Comparison of ENCODE assay signal across 8 mouse cellular contexts in the genomic region with DNA sequence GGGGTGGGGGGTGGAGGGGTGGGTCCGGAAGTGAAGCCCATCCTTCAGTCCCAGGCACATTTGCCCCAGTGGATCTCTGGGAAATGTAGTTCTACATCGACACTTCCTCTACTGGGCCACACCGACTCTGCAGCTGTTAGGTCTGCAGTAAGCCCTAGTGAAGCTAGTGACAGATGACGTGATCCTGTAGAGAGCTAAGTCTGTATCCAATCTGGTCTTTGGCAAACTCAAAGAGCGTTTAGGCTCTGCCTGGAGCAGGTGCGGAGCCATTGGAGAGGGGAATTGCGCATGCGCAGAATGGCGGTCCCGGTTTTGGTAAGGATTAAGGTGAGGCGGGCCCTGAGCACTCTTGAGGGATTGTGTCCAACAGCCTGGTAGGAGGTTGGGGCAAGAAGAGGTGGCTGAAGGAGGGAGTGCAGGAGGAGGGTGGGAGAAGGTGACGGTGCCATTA. TPM values are rescaled to one million over a fixed set of nuclear protein-coding genes. Genes with fewer than 3 reads are reported as not detected.
A peak's percentile ranks its signal among the peaks of the same experiment; 100 is the strongest.
DNase-seq lines count a peak whose midpoint lies in the region; ATAC-seq and TF ChIP-seq lines count a peak whose summit lies in the region.

A gene (plus strand): TSS at position 102 of the 451 bp plus-strand sequence.

- H3K27ac ChIP-seq in MEL (ENCODE audit: control insufficient read depth, low read depth, low read length): peak within 1 kb of the TSS; percentile 91
- peak within 1 kb of the TSS; percentile 79 for H3K27ac ChIP-seq in forebrain, postnatal 0 days (ENCODE audit: low read depth, low read length)
- H3K27ac ChIP-seq in layer of hippocampus, adult 2 months: peak within 1 kb of the TSS; percentile 92

- TF ChIP-seq POLR2A in MEL (IDR thresholded peaks at IDR 0.05; ENCODE audit: control insufficient read depth in 1 of 2, insufficient read depth in 1 of 2, low read depth in 1 of 2, low read length in 2 of 2, poor library complexity in 1 of 2): peak in 1 of 2 experiments; percentile 71; a peak in 2 of 4 replicates
- peak; percentile 19; the same call in 1 of the 2 replicates for TF ChIP-seq POLR2A in lung, adult 2 months (IDR thresholded peaks at IDR 0.05; ENCODE audit: borderline replicate concordance, extremely low read depth, low read depth, low read length)

- peak; percentile 94 for DNase-seq in MEL (ENCODE audit: low read depth, low spot score)
- peak; percentile 92 to 94 for DNase-seq in cerebellum, adult 18-20 months
- DNase-seq in forebrain, postnatal 0 days: peak; percentile 97
- peak; percentile 89 for DNase-seq in heart, postnatal 4 days
- DNase-seq in layer of hippocampus, adult 2 months (ENCODE audit: low spot score in 2 of 2): peak; percentile 91 to 93
- DNase-seq in lung, adult 2 months: peak; percentile 93
- peak; percentile 87 for DNase-seq in testis, postnatal 14 days (ENCODE audit: low spot score)

- no peak; a peak in 1 of 4 replicates for TF ChIP-seq EP300 in MEL (IDR thresholded peaks at IDR 0.05; ENCODE audit: low read depth in 1 of 2, low read length in 2 of 2)

- H3K9me3 ChIP-seq in MEL (replicated peaks; ENCODE audit: insufficient read depth, low read length): no peaks in the 10 kb centered on the region
- no peaks in the 10 kb centered on the region for H3K9me3 ChIP-seq in forebrain, postnatal 0 days (ENCODE audit: low read length)

- no peak for TF ChIP-seq RAD21 in MEL (IDR thresholded peaks at IDR 0.05; ENCODE audit: low read depth, low read length)

- TF ChIP-seq CTCF in MEL (IDR thresholded peaks at IDR 0.05 in 2 of 3, conservative IDR thresholded peaks at IDR 0.05 in 1 of 3; ENCODE audit: control insufficient read depth in 1 of 3, insufficient read depth in 1 of 3, low read depth in 2 of 3, low read length in 3 of 3, poor library complexity in 1 of 3, severe bottlenecking in 1 of 3): no peak
- 0 out of 2 replicates have a peak, but pooled peaks have one; percentile 15 for TF ChIP-seq CTCF in forebrain, postnatal 0 days (IDR thresholded peaks at IDR 0.05; ENCODE audit: low read depth)
- peak; percentile 20; the same call in 1 of the 2 replicates for TF ChIP-seq CTCF in layer of hippocampus, adult 2 months (conservative IDR thresholded peaks at IDR 0.05)
- TF ChIP-seq CTCF in lung, adult 2 months (IDR thresholded peaks at IDR 0.05; ENCODE audit: insufficient read depth, low read length): no peak

- H3K79me2 ChIP-seq in MEL (ENCODE audit: control insufficient read depth, insufficient read depth, low read length, poor library complexity): peaks cover 19% of the 10 kb centered on the region

- H3K4me1 ChIP-seq in MEL (ENCODE audit: control insufficient read depth in 1 of 2, insufficient read depth in 2 of 2, low read length in 2 of 2): peaks cover 6 to 7% of the 10 kb centered on the region in 2 experiments
- H3K4me1 ChIP-seq in forebrain, postnatal 0 days (ENCODE audit: insufficient read depth): peaks cover 8% of the 10 kb centered on the region; the same call in 1 of the 2 replicates
- H3K4me1 ChIP-seq in lung, adult 2 months (ENCODE audit: control insufficient read depth, insufficient read depth, low read length): peaks cover 3% of the 10 kb centered on the region; the same call in 1 of the 2 replicates

- H3K4me3 ChIP-seq in MEL (ENCODE audit: control insufficient read depth in 1 of 2, insufficient read depth in 1 of 2, low read depth in 2 of 2, low read length in 2 of 2): peak within 1 kb of the TSS; percentile 67 to 96
- peak within 1 kb of the TSS; percentile 61 for H3K4me3 ChIP-seq in forebrain, postnatal 0 days (ENCODE audit: low read depth, low read length)
- H3K4me3 ChIP-seq in layer of hippocampus, adult 2 months: peak within 1 kb of the TSS; percentile 72
- H3K4me3 ChIP-seq in lung, adult 2 months (replicated peaks; ENCODE audit: extremely low read depth, low read depth, low read length): peak within 1 kb of the TSS; percentile 76

- no peaks in the 10 kb centered on the region for H3K27me3 ChIP-seq in MEL (ENCODE audit: control insufficient read depth in 1 of 2, insufficient read depth in 2 of 2, low read length in 2 of 2)
- H3K27me3 ChIP-seq in forebrain, postnatal 0 days (ENCODE audit: insufficient read depth, low read length): no peaks in the 10 kb centered on the region

- WGBS in forebrain, postnatal 0 days: 1% methylated on average over 12 of the region's 12 CpGs
- under 1% methylated on average over 12 of the region's 12 CpGs for WGBS in lung, adult 2 months

- H3K4me2 ChIP-seq in forebrain, postnatal 0 days (ENCODE audit: low read depth): peak within 1 kb of the TSS; percentile 67

- peak within 1 kb of the TSS; percentile 79 for H3K9ac ChIP-seq in MEL (ENCODE audit: control insufficient read depth, low read depth, low read length, poor library complexity, severe bottlenecking)
- H3K9ac ChIP-seq in forebrain, postnatal 0 days: peak within 1 kb of the TSS; percentile 76

- ATAC-seq in forebrain, postnatal 0 days: peak; percentile 79
- ATAC-seq in neutrophil, adult 5-6 weeks (ENCODE audit: extremely low read depth, insufficient number of reproducible peaks, low FRiP score, poor library complexity, severe bottlenecking): peak; percentile 59

- H3K36me3 ChIP-seq in MEL (ENCODE audit: control insufficient read depth in 1 of 2, insufficient read depth in 2 of 2, low read length in 2 of 2): peaks cover 2 to 8% of the 10 kb centered on the region in 2 experiments; a peak in 2 of 4 replicates
- peaks cover 32% of the 10 kb centered on the region for H3K36me3 ChIP-seq in forebrain, postnatal 0 days (ENCODE audit: insufficient read depth)

TF ChIP-seq in MEL, 35 proteins besides CTCF, POLR2A, EP300 and RAD21:
- TF ChIP-seq KAT2A (conservative IDR thresholded peaks at IDR 0.05; ENCODE audit: low read depth, low read length) (peak; percentile 71), ZC3H11A (IDR thresholded peaks at IDR 0.05; ENCODE audit: low read depth, low read length) (no peak), MYB (IDR thresholded peaks at IDR 0.05; ENCODE audit: low read depth, low read length) (no peak), SMC3 (IDR thresholded peaks at IDR 0.05; ENCODE audit: low read depth, low read length) (no peak), MAX (IDR thresholded peaks at IDR 0.05; ENCODE audit: low read length) (no peak), GATA1 (IDR thresholded peaks at IDR 0.05; ENCODE audit: low read depth, low read length) (no peak), ELF1 (IDR thresholded peaks at IDR 0.05; ENCODE audit: low read depth, low read length) (peak; percentile 89), TBP (IDR thresholded peaks at IDR 0.05; ENCODE audit: low read depth, low read length) (peak; percentile 79), TCF12 (IDR thresholded peaks at IDR 0.05; ENCODE audit: low read depth, low read length) (no peak; the same call in 1 of the 2 replicates), TAL1 (IDR thresholded peaks at IDR 0.05; ENCODE audit: low read length) (no peak), MYC (IDR thresholded peaks at IDR 0.05; ENCODE audit: low read depth, low read length) (peak; percentile 74), MAZ (IDR thresholded peaks at IDR 0.05; ENCODE audit: low read depth, low read length) (0 out of 2 replicates have a peak, but pooled peaks have one; percentile 17), E2F4 (IDR thresholded peaks at IDR 0.05; ENCODE audit: borderline replicate concordance, low read depth, low read length) (no peak), ETS1 (IDR thresholded peaks at IDR 0.05; ENCODE audit: low read depth, low read length) (peak; percentile 77), NRF1 (IDR thresholded peaks at IDR 0.05; ENCODE audit: insufficient read depth, low read depth, low read length, poor library complexity, severe bottlenecking) (peak; percentile 77), CHD1 (IDR thresholded peaks at IDR 0.05; ENCODE audit: low read depth, low read length) (no peak), SIN3A (IDR thresholded peaks at IDR 0.05; ENCODE audit: low read length) (peak; percentile 87), RCOR1 (IDR thresholded peaks at IDR 0.05; ENCODE audit: low read depth, low read length) (no peak), HCFC1 (IDR thresholded peaks at IDR 0.05; ENCODE audit: low read depth, low read length) (peak; percentile 95), UBTF (IDR thresholded peaks at IDR 0.05; ENCODE audit: borderline replicate concordance, insufficient read depth, low read depth, low read length) (no peak), ZMIZ1 (IDR thresholded peaks at IDR 0.05; ENCODE audit: low read depth, low read length) (no peak), GABPA (IDR thresholded peaks at IDR 0.05; ENCODE audit: low read depth, low read length) (no peak)

RNA-seq across cellular contexts. Expression of the gene that starts here (rescaled TPM):
- total RNA-seq in MEL (2012; rRNA removed): 4.0 and 5.2 TPM in 2 replicates
- polyA plus RNA-seq in MEL (2012; ENCODE audit: insufficient read depth in 1 of 2, insufficient read length in 2 of 2, low read depth in 1 of 2, low replicate concordance in 2 of 2, missing spikeins in 1 of 2): 1 to 10 TPM in 1 of 2 experiments, not detected in 1; 4.7 TPM
- total RNA-seq in forebrain, postnatal 0 days (2014; rRNA removed): 20.4 and 22.3 TPM in 2 replicates
- polyA plus RNA-seq in forebrain, postnatal 0 days (2015; fragmentation: Nextera tagmentation; extraction: Ambion mirVana): 13.0 and 16.9 TPM in 2 replicates
- 1 to 10 TPM; 2.7 to 3.1 TPM for total RNA-seq in heart, postnatal 4 days (2021)
- 10 to 100 TPM; 16.1 to 16.5 TPM for total RNA-seq in layer of hippocampus, adult 2 months (2021)
- 0.48 and 0.56 TPM in 2 replicates for polyA plus RNA-seq in lung, adult 2 months (2012; rRNA removed)
- 8.1 and 10.4 TPM in 2 replicates for total RNA-seq in neutrophil, adult 5-6 weeks (2017)

Comparison
In these comparisons a context has a peak if more than half of its experiments do, and no peak if none do; other contexts are left out.
1. Peak in every context shown above with its lines: DNase-seq, ATAC-seq, H3K4me3 ChIP-seq and H3K27ac ChIP-seq.
2. Peak in DNase-seq and H3K4me3 ChIP-seq in lung, adult 2 months; RNA of the gene not detected or under 1 TPM.
3. CTCF ChIP-seq: peak in forebrain, postnatal 0 days (single experiment) and layer of hippocampus, adult 2 months (single experiment); none in MEL (0 of 3) and lung, adult 2 months (single experiment).